Mouse (Mus musculus) spleen, adult 2 months (tissue): ENCODE results near the gene Dock10. TPM values are rescaled to one million over a fixed set of nuclear protein-coding genes. Genes with fewer than 3 reads are reported as not detected.

Experiments
- DNase-seq, 2 experiments: peaks; one replicate each; pipeline versions ENCODE4 v3.0.0 to v3.0.0-alpha.2; 2012 to 2021; ENCODE audit warnings: low spot score in 2 of 2, low read depth in 1 of 2
- H3K27ac ChIP-seq: fragments of 200-500 bp; 2 replicates; pipeline ENCODE4 v1.5.1; 2012; ENCODE audit warnings: low read length, inconsistent platforms; ENCODE audit not compliant: insufficient read depth
- H3K27me3 ChIP-seq: fragments of 200-500 bp; 2 replicates; pipeline ENCODE4 v1.6.1; 2012; ENCODE audit warnings: mild to moderate bottlenecking, moderate library complexity, low read length, inconsistent platforms; ENCODE audit not compliant: control insufficient read depth, insufficient read depth
- H3K36me3 ChIP-seq: fragments of 200-500 bp; 2 replicates; pipeline ENCODE4 v1.6.1; 2012; ENCODE audit warnings: mild to moderate bottlenecking, low read length, inconsistent platforms; ENCODE audit not compliant: control insufficient read depth, insufficient read depth
- H3K4me1 ChIP-seq: fragments of 200-500 bp; 2 replicates; pipeline ENCODE4 v1.6.1; 2011; ENCODE audit warnings: inconsistent platforms; ENCODE audit not compliant: control insufficient read depth, insufficient read depth, insufficient read length
- H3K4me3 ChIP-seq: fragments of 200-500 bp; 2 replicates; pipeline ENCODE4 v1.5.1; 2011; ENCODE audit warnings: mild to moderate bottlenecking, inconsistent platforms; ENCODE audit not compliant: insufficient read depth, insufficient read length; ENCODE audit errors: extremely low read depth
- CTCF ChIP-seq: fragments of 200-500 bp; IDR thresholded peaks from 2 replicates; pipeline ENCODE4 v1.5.1; 2011; ENCODE audit warnings: mild to moderate bottlenecking, inconsistent platforms; ENCODE audit not compliant: insufficient read depth, insufficient read length, insufficient replicate concordance; ENCODE audit errors: extremely low read depth
- POLR2A ChIP-seq: fragments of 200-500 bp; IDR thresholded peaks from 2 replicates; pipeline ENCODE4 v1.6.1; 2011; ENCODE audit warnings: low read depth, low read length, inconsistent platforms
- WGBS: fragments of 180-500 bp; shearing (Covaris S2); methylation state at CpG from one replicate; pipeline ENCODE4 v1.1.7; 2018; 5-methylcytosine and 5-hydroxymethylcytosine counted together
- polyA plus RNA-seq: library from polyadenylated mRNA; depleted of rRNA; stranded (reverse); fragments of >200 nt; gene quantifications from 2 replicates; pipeline ENCODE4 v1.2.3, GENCODE M21; 2012

The Dock10 gene
- polyA plus RNA-seq, 1 experiment = 28.5 TPM

DNA sequence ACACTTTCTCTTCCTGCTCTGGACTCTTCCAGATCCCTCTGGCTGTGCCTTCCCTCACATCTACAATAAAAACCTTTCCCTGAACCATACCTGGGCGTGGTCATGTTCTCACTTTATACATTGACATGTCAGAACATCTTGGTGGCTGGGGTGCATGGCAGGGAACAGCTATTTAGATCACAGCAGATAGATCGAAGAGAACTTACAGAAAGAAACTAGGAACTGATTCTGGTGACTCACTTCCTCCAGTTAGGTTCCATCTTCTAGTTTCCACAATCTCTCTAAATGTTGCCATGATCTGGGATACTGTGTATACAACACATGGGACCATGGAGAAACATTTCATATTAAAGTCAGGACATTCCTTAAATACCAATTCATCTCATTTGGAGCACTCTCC lies 304.4 kb downstream of the Dock10 start:
- 59% methylated on average over 2 of the region's 2 CpGs for WGBS
- DNase-seq = no peak

DNA sequence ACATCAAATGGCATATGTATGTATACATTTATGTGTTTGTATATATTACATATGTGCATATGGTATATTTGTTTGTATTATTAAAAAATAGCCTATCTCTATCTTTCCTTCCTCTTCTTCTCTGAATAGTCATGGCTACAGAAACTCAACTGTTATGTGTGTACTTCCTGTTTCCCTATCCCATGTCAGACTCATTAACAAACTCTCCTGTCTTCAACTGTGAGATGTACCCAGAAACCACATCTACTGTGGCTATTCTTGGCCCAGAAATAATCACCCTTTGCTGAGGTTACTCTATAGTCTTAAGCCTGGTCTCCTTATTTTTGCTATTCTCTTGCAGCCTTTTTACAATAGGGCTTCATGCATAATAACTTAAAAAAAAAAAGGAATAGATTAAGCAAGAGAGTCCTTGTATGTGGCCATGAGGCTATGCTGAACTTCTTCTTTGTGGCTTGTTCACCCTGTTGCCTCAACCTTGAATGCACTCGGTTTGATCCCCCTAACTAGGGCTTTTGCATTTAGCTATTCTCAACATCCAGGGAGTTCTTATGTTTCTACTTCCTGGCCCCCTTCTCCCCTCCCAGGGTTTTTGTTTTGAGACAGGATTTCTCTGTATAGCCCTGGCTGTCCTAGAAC lies 306.3 kb downstream of the Dock10 start:
- WGBS = 32% methylated on average over 1 of the region's 1 CpGs
- H3K4me3 ChIP-seq = no peak overlapping the region
- TF ChIP-seq CTCF (no peak), POLR2A (no peak)
- H3K27me3 ChIP-seq = no peaks in the 10 kb centered on the region
- no peak for DNase-seq
- H3K27ac ChIP-seq = no peak overlapping the region
- no peaks in the 10 kb centered on the region for H3K36me3 ChIP-seq
- H3K4me1 ChIP-seq = no peaks in the 10 kb centered on the region

More for the DNA sequence above, 304.4 kb downstream of the Dock10 start:
- no peak for TF ChIP-seq CTCF
- H3K36me3 ChIP-seq = no peaks in the 10 kb centered on the region
- H3K4me3 ChIP-seq = no peak overlapping the region
- no peaks in the 10 kb centered on the region for H3K4me1 ChIP-seq
- no peak overlapping the region for H3K27ac ChIP-seq
- no peaks in the 10 kb centered on the region for H3K27me3 ChIP-seq
